Mouse (Mus musculus) cerebellum, adult 18-20 months (tissue): ENCODE measurements around the gene Rhot1.

Experiments
- DNase-seq, 2 experiments: peaks; one replicate each; pipeline ENCODE4 v3.0.0; 2021

Rhot1 gene

DNA sequence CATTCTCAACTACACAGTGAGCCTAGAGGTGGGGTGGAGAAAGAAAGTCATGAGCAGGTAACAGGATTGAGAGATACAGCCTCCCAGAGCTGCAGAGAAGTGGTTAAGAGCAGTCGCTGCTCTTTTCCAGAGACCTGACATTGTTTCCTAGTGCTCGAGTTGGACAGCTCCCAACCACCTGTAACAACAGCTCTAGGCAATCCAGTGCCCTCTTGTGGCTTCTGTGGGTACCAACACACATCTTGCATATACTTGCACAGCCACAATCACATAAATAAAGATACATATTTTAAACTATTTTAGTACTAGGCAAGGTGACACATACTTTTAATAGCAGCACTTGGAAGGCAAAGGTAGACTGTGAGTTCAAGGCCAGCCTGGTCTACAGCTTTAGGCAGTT, 82.2 kb downstream of the Rhot1 start:
- DNase-seq, result no peak

DNA sequence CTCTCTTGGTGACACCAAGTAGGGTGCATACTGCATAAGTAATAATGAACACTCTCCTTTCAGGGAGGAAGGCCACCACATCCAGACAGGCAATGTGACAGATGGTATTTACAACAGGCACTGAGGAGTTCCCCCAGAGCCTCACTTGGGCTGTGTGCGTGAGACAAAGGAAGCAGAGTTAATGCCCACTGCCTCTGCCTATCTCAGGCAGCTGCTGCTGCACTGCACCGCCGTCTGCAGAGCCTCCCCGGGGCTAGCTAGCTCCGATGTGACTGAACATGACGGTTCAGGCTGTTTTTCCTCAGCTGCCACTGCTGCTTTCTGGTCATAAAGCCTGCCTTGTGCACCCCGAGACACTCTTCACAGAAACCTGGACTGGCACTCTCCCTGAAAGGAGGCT, 83.6 kb downstream of the Rhot1 start:
- no peak for DNase-seq

DNA sequence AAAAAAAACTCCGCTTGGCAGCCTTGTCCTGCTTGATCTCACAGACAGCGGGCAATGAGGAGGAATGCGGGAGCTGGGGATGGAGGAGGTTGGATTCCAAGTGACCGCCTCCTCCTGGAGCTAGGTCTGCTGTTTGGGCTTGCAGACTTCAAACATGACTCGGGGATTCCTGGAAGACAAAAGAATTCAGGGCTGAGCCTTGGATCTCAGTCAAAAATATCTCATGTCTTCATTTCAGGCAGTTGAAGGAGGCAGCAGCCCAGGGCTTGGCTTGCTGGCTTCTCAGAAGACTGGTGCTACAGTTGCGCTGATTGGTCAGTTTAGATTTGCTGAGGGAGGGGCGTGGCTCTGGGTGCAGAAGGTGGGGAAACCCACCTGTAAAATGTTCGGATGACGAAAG, 86.2 kb downstream of the Rhot1 start:
- DNase-seq, result no peak

- no peak for DNase-seq
Observed at GRCm38 (mm10) chr11:80295785-80296184, 87.0 kb downstream of the Rhot1 start.

DNA sequence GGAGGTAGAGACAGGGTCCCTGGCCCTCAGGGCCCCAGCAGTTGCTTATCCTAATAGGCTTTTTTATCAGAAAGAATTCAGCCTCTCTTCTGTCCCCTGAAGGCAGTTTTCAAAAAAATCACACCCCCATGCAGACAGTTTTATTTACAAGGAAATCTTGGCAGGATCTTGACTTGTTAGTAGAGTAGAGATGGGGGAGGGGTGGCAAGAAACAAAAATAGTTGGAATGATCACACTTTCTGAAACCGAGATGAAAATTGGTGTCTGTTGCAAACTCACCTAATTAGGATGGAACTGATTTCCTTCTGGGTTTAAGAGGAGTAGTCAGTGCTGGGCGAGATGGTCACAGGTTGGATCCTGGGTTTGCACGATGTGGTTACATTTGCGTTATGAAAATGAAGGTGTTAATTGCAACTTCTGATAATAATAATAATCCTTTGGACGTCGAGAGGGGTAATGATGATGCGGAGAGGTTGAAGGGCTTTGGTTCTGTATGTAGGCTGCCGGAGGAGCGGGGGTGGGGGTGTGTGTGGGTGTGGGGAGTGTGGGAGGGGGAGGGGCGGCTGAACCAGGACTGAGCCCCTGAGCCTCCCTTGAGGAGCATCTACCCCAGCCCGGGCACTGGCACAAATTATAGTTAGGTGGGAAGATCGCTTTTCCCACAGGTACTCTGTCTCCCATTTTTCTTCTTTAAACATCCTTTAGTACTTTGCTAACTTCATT, 90.9 kb downstream of the Rhot1 start:
- DNase-seq, result no peak

GRCm38 (mm10) chr11:80300551-80301315, 91.9 kb downstream of the Rhot1 start, which contains the start of gene Rhbdl3:
Gene Rhbdl3 (plus strand): TSS chr11:80300912.
- DNase-seq, result peak; percentile 23 to 52

GRCm38 (mm10) chr11:80301316-80302045, 92.7 kb downstream of the Rhot1 start:
- peak; percentile 27 to 39 for DNase-seq

- DNase-seq, result peak in 1 of 2 experiments; percentile 27
Observed at GRCm38 (mm10) chr11:80302046-80302390, 93.2 kb downstream of the Rhot1 start.

DNA sequence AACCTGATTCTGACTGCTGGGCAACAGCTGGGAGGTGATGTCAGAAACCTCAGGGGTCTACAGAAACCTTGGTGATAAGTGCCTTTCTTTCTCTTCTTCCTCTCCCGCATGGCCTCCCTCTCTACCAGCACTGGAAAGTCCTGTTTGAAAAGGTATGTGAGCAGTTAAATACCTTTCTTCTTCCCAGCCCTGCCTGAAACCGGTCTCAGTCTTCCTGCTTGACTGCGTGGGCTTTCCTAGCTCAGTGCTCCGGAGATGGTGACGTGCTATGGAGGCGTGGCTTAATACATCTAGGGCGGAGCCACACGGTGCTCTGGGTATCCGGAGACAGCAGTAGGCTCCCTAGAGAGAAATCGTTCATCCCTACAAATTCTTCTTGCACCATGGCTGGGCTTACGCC, 93.7 kb downstream of the Rhot1 start:
- peak; percentile 56 to 63 for DNase-seq

GRCm38 (mm10) chr11:80303746-80304145, 94.9 kb downstream of the Rhot1 start:
- no peak for DNase-seq

DNA sequence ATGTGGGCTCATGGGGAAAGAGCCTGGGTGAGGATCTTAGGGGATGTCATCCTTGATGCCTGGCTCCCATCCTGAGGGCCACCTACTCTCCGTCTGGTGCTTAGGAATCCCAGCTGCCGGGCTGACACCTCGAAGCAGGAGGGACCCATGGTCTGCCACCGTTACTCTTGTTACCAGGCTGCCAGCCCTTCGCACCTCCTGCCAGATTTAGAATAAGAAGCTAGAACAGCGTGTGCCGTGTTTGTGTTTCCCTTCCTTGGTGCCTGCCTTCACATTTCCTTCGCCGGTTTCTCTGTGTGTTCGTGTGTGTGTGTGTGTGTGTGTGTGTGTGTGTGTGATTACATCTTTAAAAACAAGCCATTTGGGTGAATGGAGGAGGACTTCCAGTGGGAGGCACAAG, 96.0 kb downstream of the Rhot1 start:
- DNase-seq, result no peak

GRCm38 (mm10) chr11:80308537-80308936, 99.7 kb downstream of the Rhot1 start:
- no peak for DNase-seq

DNA sequence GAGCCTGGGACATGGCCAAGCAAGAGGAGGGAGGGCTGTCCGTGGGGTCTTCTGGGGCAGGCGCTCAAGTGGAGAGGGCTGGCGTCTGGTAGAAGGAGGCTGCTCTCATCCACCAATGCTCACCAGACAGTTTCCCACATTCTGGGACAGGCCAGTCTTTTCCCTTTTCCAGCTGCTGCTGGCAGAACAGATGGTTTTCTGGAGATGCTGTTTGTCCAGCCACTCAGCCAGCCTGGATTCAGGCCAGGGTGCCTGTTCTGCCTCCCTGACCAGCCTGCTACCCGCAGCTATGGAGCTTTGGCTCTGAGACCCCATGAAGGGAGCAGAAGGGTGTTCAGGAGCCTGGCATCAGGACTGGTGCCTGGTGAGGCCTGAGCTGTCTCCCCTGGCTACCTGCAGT, 102.5 kb downstream of the Rhot1 start:
- DNase-seq, result no peak

GRCm38 (mm10) chr11:80312049-80312448, 103.2 kb downstream of the Rhot1 start:
- no peak for DNase-seq

GRCm38 (mm10) chr11:80312565-80312964, 103.7 kb downstream of the Rhot1 start:
- DNase-seq, result no peak

DNA sequence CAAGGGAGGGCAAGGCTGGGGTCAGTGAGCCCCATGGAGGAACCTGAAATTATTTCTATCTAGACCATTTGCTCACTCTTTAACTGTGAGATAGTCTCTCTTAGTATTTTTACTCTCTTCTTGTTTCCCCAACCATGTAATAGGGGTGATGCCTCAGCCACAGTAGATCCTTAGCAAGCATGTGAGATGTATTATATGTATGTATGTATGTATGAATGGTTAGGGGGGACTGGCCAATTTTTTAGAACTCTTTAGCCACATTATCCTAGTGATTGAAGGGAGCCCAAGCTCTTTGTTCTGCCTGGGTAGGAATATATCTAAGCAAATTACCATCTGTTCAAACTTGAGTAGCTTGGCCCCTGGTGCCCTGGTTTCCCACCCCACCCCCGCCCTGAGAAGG, 104.6 kb downstream of the Rhot1 start:
- no peak for DNase-seq

DNA sequence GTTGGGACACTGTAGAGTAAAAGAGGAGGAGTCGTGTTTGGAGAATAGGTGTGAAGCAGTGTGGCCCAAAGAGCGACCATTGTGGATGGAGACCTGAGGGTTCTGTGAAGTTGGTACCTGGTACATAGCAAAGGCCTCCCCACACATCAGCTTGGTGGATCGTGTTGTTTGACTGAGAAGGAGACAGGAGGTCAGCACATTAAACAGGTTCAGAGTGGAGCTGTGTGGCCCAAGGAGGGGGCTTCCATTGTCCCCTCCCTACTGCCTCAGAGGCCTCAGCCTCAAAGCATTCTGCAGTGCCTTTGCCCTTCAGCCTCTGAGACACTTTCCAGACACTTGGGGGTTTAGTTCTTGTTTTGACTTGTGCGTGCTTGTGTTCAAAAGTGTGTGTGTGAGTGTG, 105.1 kb downstream of the Rhot1 start:
- no peak for DNase-seq

GRCm38 (mm10) chr11:80315743-80316639, 107.2 kb downstream of the Rhot1 start:
- DNase-seq, result peak; percentile 19 to 34
